Mouse (Mus musculus): Measurements from ENCODE around the gene Olfr513. TPM values are rescaled to one million over a fixed set of nuclear protein-coding genes. Genes with fewer than 3 reads are reported as not detected.

The Olfr513 gene
- total RNA-seq (2021), result not detected
- long read RNA-seq, experiment 1, result 0 reads
- long read RNA-seq, experiment 2, result 0 reads

DNA sequence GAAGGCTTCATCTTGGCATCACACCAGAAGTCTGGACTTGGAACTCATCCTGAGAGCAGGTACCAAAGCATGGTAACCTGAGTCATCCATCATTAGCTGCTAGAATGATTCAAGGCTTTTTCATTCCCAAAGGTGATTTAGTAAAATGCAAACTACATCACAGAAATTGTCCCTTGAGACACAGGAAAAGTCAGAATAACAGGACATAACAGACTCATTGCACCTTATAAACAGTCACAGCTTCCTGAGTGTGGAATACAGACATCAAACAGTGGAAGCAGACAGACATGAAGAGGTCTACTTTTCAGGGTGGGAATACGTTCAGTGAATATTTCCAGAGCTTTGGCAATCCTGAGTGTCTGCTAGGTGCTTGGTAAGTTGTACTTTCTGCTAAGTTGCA, at the start of gene Olfr513:
Gene Olfr513 (plus strand): TSS at position 301 of the 400 bp plus-strand sequence.
- no peak for DNase-seq (ENCODE audit: low spot score in 2 of 2)

DNA sequence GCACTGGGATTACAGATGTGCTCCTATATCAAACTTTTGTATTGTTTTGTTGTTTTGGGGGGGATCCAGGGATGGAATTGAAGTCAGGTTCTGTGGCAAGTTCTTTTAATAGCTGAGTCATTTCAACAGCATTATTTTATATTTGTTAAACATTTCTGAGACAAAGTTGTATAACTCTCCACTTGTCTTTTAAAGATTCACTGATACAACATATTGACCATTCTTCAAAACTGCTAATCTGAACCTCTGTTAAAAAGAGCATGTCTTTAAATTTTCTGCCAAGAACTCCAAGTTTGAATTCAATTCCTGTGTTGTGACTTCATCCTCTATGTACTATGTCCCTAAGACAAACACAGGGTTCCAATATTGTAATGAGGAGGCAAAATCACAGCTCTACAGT, 37.8 kb upstream of the Olfr513 start, which contains the start of gene Olfr512:
Gene Olfr512 (plus strand): TSS at position 301 of the 400 bp plus-strand sequence.
- no peak for DNase-seq (ENCODE audit: low spot score in 2 of 2)

DNA sequence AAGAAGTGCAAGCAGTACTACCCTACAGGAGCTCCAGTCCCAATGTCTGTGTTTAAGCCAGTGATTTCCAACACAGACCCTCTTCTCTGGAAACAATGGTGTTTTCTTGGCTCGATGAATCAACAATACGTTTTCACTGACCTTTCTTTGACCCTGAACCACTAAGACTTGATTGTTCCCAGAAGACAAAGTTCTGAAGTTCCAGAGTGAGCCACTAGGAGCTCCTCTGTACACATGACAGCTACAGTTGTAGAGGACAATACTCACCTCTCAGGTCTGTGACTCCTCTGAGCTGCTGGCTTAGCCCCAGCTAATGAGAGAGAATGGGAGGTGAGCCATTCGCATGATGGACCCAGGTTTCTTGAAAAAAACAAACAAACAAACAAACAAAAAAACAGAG, 9.6 kb downstream of the Olfr513 start:
- no peak for DNase-seq (ENCODE audit: low spot score in 2 of 2)

DNA sequence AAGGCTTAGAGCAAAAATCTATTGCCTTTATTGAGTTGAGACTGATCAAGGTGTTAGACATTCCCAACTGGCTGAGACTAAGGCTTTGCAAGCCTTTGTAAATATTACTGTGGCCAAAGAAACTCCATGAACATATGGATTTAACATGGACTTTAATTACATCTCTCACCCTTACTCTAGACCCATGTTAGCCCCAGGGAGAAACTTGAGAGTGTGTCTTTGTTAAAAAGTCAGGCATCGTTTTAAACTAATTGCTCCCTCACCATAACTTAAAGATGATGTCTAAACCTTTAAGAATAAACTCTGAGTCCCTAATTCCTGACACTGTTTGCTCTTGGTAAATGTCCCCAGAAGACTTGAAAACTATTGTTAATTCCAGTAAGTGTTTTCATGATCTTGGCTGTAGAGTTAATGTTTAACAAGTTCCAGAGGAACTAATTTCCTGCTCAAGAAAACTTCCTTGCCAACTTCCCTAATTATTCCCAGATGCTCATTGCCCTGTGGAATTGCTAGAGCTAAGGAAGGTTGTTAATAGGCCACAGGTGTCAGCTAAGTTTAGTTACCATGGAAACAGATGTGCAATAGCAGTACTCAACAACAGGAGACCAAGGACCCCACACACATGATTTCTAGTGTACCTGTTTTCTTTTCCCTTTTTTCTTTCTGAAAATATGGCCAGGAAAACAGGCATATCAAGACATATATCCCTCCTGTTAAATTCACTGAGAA, 46.6 kb downstream of the Olfr513 start:
- no peak for DNase-seq (ENCODE audit: low spot score in 2 of 2)

Other genes with a start within 250 kb of the Olfr513 start
- not detected for gene Olfr502, start 225.9 kb upstream of the Olfr513 start, total RNA-seq (2021)
- gene Olfr503, start 206.4 kb upstream of the Olfr513 start, total RNA-seq (2021), result not detected
- not detected for gene Olfr504, start 185.2 kb upstream of the Olfr513 start, total RNA-seq (2021)
- not detected for gene Olfr506, start 140.2 kb upstream of the Olfr513 start, total RNA-seq (2021)
- gene Olfr507, start 129.2 kb upstream of the Olfr513 start, total RNA-seq (2021), result not detected
- gene Olfr508, start 121.0 kb upstream of the Olfr513 start, total RNA-seq (2021), result not detected
- not detected for gene Olfr509, start 99.1 kb upstream of the Olfr513 start, total RNA-seq (2021)
- gene Olfr510, start 84.6 kb upstream of the Olfr513 start, total RNA-seq (2021), result not detected
- not detected for gene Olfr512, start 37.7 kb upstream of the Olfr513 start, total RNA-seq (2021)
- gene Olfr514, start 75.0 kb downstream of the Olfr513 start, total RNA-seq (2021), result not detected
- gene Olfr516, start 99.6 kb downstream of the Olfr513 start, total RNA-seq (2021), result not detected
- gene Olfr517, start 121.4 kb downstream of the Olfr513 start, total RNA-seq (2021), result not detected
- gene Olfr518, start 134.0 kb downstream of the Olfr513 start, total RNA-seq (2021), result not detected
- not detected for gene Olfr519, start 143.4 kb downstream of the Olfr513 start, total RNA-seq (2021)
- under 1 TPM; 0.44 to 0.47 TPM for gene Nlrp10, start 179.2 kb downstream of the Olfr513 start, total RNA-seq (2021)
- 100 to 1,000 TPM; 163 to 167 TPM for gene Eif3f, start 183.4 kb downstream of the Olfr513 start, total RNA-seq (2021)
- 1 to 10 TPM; 5.7 to 8.3 TPM for gene Tub, start 199.4 kb downstream of the Olfr513 start, total RNA-seq (2021)